Mouse (Mus musculus): ENCODE results near the gene Zfp36l1. TPM values are rescaled to one million over a fixed set of nuclear protein-coding genes. Genes with fewer than 3 reads are reported as not detected.

Gene Zfp36l1
- polyA plus RNA-seq, 1 experiment from 2014 or later = 79.7 TPM

GRCm38 (mm10) chr12:80146227-80147223 lies 33.7 kb upstream of the Zfp36l1 start:
- no peak overlapping the region for H3K4me3 ChIP-seq (ENCODE audit: low read length)
- H3K9me3 ChIP-seq (ENCODE audit: control insufficient read depth, low read length) = no peaks in the 10 kb centered on the region
- no peak overlapping the region for H3K9ac ChIP-seq (ENCODE audit: low read depth, low read length)
- H3K27me3 ChIP-seq (replicated peaks; ENCODE audit: control insufficient read depth, insufficient read depth, low read length) = no peaks in the 10 kb centered on the region
- no peak overlapping the region for H3K4me2 ChIP-seq (ENCODE audit: low read depth, low read length)
- H3K36me3 ChIP-seq (ENCODE audit: control insufficient read depth, insufficient read depth, low read length) = no peaks in the 10 kb centered on the region
- WGBS = 36% methylated on average over 21 of the region's 21 CpGs
- H3K4me1 ChIP-seq (ENCODE audit: control insufficient read depth, insufficient read depth, low read length) = peaks cover 8% of the 10 kb centered on the region
- H3K27ac ChIP-seq (ENCODE audit: low read length) = peak overlapping the region; percentile 62
- peak; percentile 74 for ATAC-seq

DNA sequence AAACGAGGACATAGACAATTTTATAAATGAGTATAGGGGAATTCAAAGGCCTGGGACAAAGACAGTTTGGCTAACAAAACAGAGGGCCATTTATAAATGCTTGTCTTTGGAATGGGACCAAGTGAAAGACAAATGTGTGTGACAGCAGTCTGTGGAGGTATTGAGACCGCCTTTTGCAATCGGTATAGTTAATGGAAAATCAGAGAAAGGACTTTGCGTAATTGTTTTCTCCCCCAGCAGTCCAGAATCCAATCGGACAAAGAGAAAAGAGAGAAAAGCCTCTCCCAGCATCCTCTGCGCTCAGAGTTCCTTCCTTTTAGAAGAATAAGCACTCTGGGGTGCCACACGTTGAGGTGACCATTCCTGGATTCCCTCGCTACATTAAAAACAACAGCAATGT lies 32.6 kb upstream of the Zfp36l1 start:
- Histone ChIP-seq H3K9ac (ENCODE audit: low read depth, low read length) (no peak overlapping the region), H3K4me1 (ENCODE audit: control insufficient read depth, insufficient read depth, low read length) (peaks cover 8% of the 10 kb centered on the region), H3K4me2 (ENCODE audit: low read depth, low read length) (no peak overlapping the region), H3K4me3 (ENCODE audit: low read length) (no peak overlapping the region), H3K27me3 (replicated peaks; ENCODE audit: control insufficient read depth, insufficient read depth, low read length) (no peaks in the 10 kb centered on the region), H3K27ac (ENCODE audit: low read length) (no peak overlapping the region), H3K36me3 (ENCODE audit: control insufficient read depth, insufficient read depth, low read length) (no peaks in the 10 kb centered on the region), H3K9me3 (ENCODE audit: control insufficient read depth, low read length) (no peaks in the 10 kb centered on the region)
- ATAC-seq = no peak
- 63% methylated on average over 8 of the region's 8 CpGs for WGBS

DNA sequence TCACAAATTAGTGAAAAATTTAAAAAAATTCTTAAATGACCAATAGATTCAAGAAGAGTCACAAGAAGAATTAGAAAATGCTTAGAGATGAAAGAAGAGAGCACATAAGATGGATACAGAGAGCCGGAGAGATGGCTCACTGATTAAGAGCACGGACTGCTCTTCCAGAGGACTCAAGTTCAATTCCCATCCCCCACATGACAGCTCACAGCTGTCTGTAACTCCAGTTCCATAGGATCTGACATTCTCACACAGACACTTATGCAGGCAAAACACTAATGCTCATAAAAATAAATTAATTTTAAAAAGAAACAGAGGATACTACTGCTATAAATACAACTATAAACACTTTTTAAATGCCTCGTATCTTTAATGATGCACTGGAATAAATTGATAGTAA lies 32.0 kb upstream of the Zfp36l1 start:
- WGBS = 41% methylated on average over 3 of the region's 3 CpGs
- no peak for ATAC-seq
- Histone ChIP-seq H3K4me3 (ENCODE audit: low read length) (no peak overlapping the region), H3K4me2 (ENCODE audit: low read depth, low read length) (no peak overlapping the region), H3K27me3 (replicated peaks; ENCODE audit: control insufficient read depth, insufficient read depth, low read length) (no peaks in the 10 kb centered on the region), H3K9ac (ENCODE audit: low read depth, low read length) (no peak overlapping the region), H3K27ac (ENCODE audit: low read length) (no peak overlapping the region), H3K36me3 (ENCODE audit: control insufficient read depth, insufficient read depth, low read length) (no peaks in the 10 kb centered on the region), H3K9me3 (ENCODE audit: control insufficient read depth, low read length) (no peaks in the 10 kb centered on the region), H3K4me1 (ENCODE audit: control insufficient read depth, insufficient read depth, low read length) (peaks cover 8% of the 10 kb centered on the region)

GRCm38 (mm10) chr12:80141470-80141869 lies 28.7 kb upstream of the Zfp36l1 start:
- Histone ChIP-seq H3K9me3 (ENCODE audit: control insufficient read depth, low read length) (no peaks in the 10 kb centered on the region), H3K36me3 (ENCODE audit: control insufficient read depth, insufficient read depth, low read length) (no peaks in the 10 kb centered on the region), H3K27me3 (replicated peaks; ENCODE audit: control insufficient read depth, insufficient read depth, low read length) (no peaks in the 10 kb centered on the region), H3K27ac (ENCODE audit: low read length) (no peak overlapping the region), H3K9ac (ENCODE audit: low read depth, low read length) (no peak overlapping the region), H3K4me3 (ENCODE audit: low read length) (no peak overlapping the region), H3K4me1 (ENCODE audit: control insufficient read depth, insufficient read depth, low read length) (peaks cover 3% of the 10 kb centered on the region), H3K4me2 (ENCODE audit: low read depth, low read length) (no peak overlapping the region)
- 26% methylated on average over 7 of the region's 7 CpGs for WGBS
- peak; percentile 38; the same call in 1 of the 2 replicates for ATAC-seq

GRCm38 (mm10) chr12:80141011-80141410 lies 28.2 kb upstream of the Zfp36l1 start:
- H3K9me3 ChIP-seq (ENCODE audit: control insufficient read depth, low read length) = no peaks in the 10 kb centered on the region
- H3K4me2 ChIP-seq (ENCODE audit: low read depth, low read length) = no peak overlapping the region
- H3K27me3 ChIP-seq (replicated peaks; ENCODE audit: control insufficient read depth, insufficient read depth, low read length) = no peaks in the 10 kb centered on the region
- H3K9ac ChIP-seq (ENCODE audit: low read depth, low read length) = no peak overlapping the region
- 80% methylated on average over 8 of the region's 8 CpGs for WGBS
- H3K4me1 ChIP-seq (ENCODE audit: control insufficient read depth, insufficient read depth, low read length) = peaks cover under 1% of the 10 kb centered on the region; the same call in 1 of the 2 replicates
- no peak overlapping the region for H3K27ac ChIP-seq (ENCODE audit: low read length)
- ATAC-seq = no peak
- no peaks in the 10 kb centered on the region for H3K36me3 ChIP-seq (ENCODE audit: control insufficient read depth, insufficient read depth, low read length)
- no peak overlapping the region for H3K4me3 ChIP-seq (ENCODE audit: low read length)

DNA sequence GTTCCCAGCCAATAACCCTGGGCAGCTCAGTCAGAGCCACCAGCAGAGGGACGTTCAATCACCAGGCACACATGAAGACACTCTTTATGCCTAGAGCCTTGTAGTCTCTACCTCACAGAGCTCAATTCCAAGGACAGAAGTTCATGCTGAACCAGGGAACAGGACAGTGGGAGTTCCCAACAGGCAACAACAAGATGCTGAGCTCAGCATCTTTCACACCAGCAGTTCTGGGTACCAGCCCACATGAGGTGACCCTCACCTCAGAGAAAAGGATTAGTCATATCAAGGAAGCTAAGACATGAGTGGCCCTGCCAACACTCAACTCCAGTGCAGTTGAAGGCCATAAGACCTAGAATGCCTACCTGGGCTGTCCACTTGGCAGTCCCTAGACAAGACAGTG lies 24.9 kb upstream of the Zfp36l1 start:
- H3K4me1 ChIP-seq (ENCODE audit: control insufficient read depth, insufficient read depth, low read length) = peaks cover 5% of the 10 kb centered on the region

DNA sequence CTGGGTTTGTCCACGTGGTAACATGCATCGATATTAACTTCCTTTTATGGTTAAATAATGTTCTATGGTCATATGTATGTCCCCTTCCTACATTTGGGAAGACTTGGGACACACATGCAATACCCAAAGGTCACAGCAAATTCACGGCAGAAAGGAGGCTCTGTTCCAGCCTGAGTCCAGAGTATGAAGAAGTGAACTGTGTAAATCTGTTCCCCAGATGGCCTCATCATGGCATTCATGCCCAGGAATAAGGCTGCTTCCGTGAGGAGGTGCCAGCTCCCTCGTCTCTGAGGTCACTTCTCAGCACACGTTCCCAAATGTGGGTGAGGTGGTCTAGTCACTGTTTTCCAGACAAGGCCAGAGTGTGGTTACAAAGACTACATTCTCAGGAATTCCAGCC lies 24.4 kb upstream of the Zfp36l1 start:
- H3K27ac ChIP-seq (ENCODE audit: low read length) = no peak overlapping the region
- no peak for ATAC-seq
- H3K9ac ChIP-seq (ENCODE audit: low read depth, low read length) = no peak overlapping the region
- WGBS = 84% methylated on average over 6 of the region's 6 CpGs
- no peak overlapping the region for H3K4me3 ChIP-seq (ENCODE audit: low read length)
- no peaks in the 10 kb centered on the region for H3K36me3 ChIP-seq (ENCODE audit: control insufficient read depth, insufficient read depth, low read length)
- no peak overlapping the region for H3K4me2 ChIP-seq (ENCODE audit: low read depth, low read length)
- no peaks in the 10 kb centered on the region for H3K9me3 ChIP-seq (ENCODE audit: control insufficient read depth, low read length)
- peaks cover 5% of the 10 kb centered on the region for H3K4me1 ChIP-seq (ENCODE audit: control insufficient read depth, insufficient read depth, low read length)
- no peaks in the 10 kb centered on the region for H3K27me3 ChIP-seq (replicated peaks; ENCODE audit: control insufficient read depth, insufficient read depth, low read length)

More for the DNA sequence above, 24.9 kb upstream of the Zfp36l1 start:
- H3K9me3 ChIP-seq (ENCODE audit: control insufficient read depth, low read length) = no peaks in the 10 kb centered on the region
- H3K4me2 ChIP-seq (ENCODE audit: low read depth, low read length) = no peak overlapping the region
- no peaks in the 10 kb centered on the region for H3K36me3 ChIP-seq (ENCODE audit: control insufficient read depth, insufficient read depth, low read length)
- no peak overlapping the region for H3K9ac ChIP-seq (ENCODE audit: low read depth, low read length)
- 96% methylated on average over 1 of the region's 1 CpGs for WGBS
- no peak for ATAC-seq
- H3K4me3 ChIP-seq (ENCODE audit: low read length) = no peak overlapping the region
- H3K27me3 ChIP-seq (replicated peaks; ENCODE audit: control insufficient read depth, insufficient read depth, low read length) = no peaks in the 10 kb centered on the region
- H3K27ac ChIP-seq (ENCODE audit: low read length) = no peak overlapping the region

- no peak overlapping the region for H3K4me2 ChIP-seq (ENCODE audit: low read depth, low read length)
- H3K27me3 ChIP-seq (replicated peaks; ENCODE audit: control insufficient read depth, insufficient read depth, low read length) = no peaks in the 10 kb centered on the region
- H3K36me3 ChIP-seq (ENCODE audit: control insufficient read depth, insufficient read depth, low read length) = no peaks in the 10 kb centered on the region
- WGBS = 87% methylated on average over 12 of the region's 12 CpGs
- no peak overlapping the region for H3K27ac ChIP-seq (ENCODE audit: low read length)
- H3K9ac ChIP-seq (ENCODE audit: low read depth, low read length) = no peak overlapping the region
- ATAC-seq = no peak
- no peak overlapping the region for H3K4me3 ChIP-seq (ENCODE audit: low read length)
- H3K9me3 ChIP-seq (ENCODE audit: control insufficient read depth, low read length) = no peaks in the 10 kb centered on the region
- peaks cover 12% of the 10 kb centered on the region for H3K4me1 ChIP-seq (ENCODE audit: control insufficient read depth, insufficient read depth, low read length)
Observed at GRCm38 (mm10) chr12:80136264-80136930, 23.6 kb upstream of the Zfp36l1 start.

GRCm38 (mm10) chr12:80135173-80135572 lies 22.4 kb upstream of the Zfp36l1 start:
- Histone ChIP-seq H3K4me3 (ENCODE audit: low read length) (no peak overlapping the region), H3K36me3 (ENCODE audit: control insufficient read depth, insufficient read depth, low read length) (no peaks in the 10 kb centered on the region), H3K27me3 (replicated peaks; ENCODE audit: control insufficient read depth, insufficient read depth, low read length) (no peaks in the 10 kb centered on the region), H3K4me1 (ENCODE audit: control insufficient read depth, insufficient read depth, low read length) (peaks cover 22% of the 10 kb centered on the region), H3K9ac (ENCODE audit: low read depth, low read length) (no peak overlapping the region), H3K4me2 (ENCODE audit: low read depth, low read length) (no peak overlapping the region), H3K9me3 (ENCODE audit: control insufficient read depth, low read length) (no peaks in the 10 kb centered on the region), H3K27ac (ENCODE audit: low read length) (no peak overlapping the region)
- WGBS = 81% methylated on average over 8 of the region's 8 CpGs
- no peak for ATAC-seq
